Mouse (Mus musculus): Measurements from ENCODE around the gene Cd274.

The Cd274 gene

DNA sequence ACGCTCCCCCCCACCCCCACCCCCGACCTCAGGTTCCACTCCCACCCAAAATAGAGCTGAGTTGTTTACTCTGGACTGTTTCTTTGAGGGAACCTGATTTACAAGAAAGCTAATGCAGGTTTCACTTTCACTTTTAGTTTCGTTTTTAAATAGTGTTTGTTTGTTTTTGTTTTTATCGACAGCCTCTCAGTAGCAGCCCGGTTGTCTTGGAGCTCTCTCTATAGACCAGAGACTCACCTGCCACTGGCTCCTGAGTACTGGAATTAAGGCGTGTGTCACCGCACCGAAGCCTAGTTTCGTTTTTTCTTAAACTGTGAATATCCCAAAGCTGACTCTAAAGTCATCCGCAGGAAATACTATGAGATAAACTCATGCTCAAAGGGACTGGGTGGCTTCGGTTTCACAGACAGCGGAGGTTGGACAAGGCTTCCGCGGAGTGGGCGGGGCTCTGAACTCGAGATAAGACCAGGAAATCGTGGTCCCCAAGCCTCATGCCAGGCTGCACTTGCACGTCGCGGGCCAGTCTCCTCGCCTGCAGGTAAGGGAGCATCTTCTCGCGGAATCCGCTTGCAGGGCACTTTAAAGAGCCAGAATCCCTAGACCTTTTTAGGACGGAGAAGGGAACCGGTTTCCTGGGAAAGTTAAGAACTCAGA lies at the start of gene Cd274, which contains the start of gene Plgrkt:
Cd274 (plus strand) TSS at position 487 of the 654 bp plus-strand sequence.
Plgrkt (minus strand) TSS at position 422 of the 654 bp plus-strand sequence.
- peak; percentile 80 for DNase-seq (ENCODE audit: low spot score)

DNA sequence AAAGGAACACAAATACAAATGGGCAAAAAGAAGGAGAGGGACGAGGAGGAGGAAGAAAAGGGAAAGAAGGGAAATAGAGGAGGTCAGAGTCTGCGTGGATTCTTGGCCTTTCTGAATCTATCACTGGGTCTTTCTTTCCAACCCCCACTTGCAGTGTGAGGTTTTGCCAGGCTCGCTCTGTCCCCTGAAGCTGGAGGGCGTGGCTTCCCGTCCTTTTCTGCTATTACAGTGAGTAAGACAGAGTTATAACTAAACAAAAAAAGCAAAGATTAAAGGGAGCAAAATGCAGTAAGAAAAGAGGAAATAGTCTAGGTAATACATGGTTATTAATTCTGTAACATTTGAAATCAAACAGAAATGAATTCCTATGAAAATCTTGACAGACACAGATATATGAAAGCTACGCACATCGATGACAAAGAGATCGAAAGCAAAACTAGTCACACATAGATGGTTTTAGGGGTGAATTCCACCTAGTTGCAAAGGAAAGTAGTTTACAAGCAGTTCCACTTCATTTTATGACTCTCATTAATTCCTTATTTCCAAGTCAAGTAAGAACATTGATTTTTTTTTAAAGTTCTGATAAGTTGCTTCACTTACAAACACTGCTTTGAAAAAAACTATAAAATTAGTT lies 43.7 kb upstream of the Cd274 start:
- no peak for DNase-seq (ENCODE audit: low spot score)

DNA sequence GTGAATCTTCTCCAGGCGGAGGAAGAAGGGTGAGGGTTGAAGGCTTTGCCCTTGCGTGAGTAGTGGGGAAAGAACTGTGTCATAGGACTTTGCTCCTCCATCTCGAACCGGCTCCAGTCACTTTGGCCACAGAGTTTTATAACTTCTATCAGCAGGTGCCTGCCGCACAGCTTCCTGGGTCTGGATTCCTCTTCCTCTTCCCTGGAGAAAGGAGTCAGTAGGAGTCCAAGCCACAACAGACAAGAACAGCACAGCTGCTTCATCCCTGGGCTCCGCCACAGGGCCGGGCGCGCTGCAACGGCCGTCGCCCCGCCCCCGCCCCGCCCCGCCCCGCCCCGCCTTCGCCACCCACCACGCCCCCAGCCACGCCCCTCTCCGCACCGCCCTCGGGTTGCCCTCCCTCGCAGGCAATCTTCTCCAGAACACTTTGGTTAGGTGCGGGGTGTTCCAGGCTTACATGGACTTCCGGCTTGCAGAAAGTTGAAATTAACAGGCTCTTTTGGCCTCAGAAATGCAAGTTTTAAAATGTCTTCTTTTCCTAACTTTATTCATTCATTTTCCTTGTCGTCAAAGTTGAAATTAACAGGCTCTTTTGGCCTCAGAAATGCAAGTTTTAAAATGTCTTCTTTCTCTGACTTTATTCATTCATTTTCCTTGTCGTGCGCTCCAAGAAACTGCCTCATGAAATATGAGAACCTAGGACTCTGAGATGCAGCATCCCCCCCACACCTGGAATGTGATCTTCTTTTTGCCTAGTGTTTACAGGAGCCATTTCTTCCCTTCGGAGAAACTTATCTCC lies 42.0 kb upstream of the Cd274 start, which contains the start of gene Insl6:
Insl6 (minus strand) TSS at position 304 of the 799 bp plus-strand sequence.
- peak; percentile 92 for DNase-seq (ENCODE audit: low spot score)

DNA sequence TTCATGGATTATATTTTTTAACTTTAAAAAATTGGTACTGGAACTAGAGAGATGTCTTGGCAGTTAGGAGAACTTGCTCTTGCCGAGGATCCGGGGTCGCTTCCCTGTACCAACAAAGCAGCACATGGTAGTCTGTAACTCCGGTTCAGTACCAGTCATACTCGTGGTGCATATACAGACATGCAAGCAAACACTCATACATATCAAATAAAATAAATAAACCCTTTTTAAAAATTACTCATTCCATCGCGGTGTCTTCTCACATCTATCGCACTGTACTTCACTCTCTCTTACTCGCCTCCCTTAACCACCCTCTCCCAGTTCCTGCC lies 41.4 kb upstream of the Cd274 start:
- DNase-seq (ENCODE audit: low spot score), result no peak

DNA sequence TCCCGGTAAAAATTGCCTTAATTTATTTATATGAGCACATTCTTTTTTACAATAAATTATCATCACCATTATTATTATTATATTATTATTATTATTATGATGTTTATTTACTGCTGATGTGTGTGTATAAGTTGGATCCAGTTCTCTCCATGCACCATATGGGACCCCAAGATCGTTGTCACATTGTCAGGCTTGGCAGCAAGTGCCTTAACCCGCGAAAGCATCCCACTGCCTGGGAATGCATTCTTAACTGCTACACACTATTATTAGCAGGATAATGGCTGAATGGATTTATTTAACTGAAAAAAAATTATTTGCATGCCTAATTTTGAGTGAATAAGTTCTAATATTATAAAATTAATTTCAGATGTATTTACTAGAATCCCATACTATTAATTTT lies 40.9 kb upstream of the Cd274 start:
- no peak for DNase-seq (ENCODE audit: low spot score)

- DNase-seq (ENCODE audit: low spot score), result no peak
Observed at GRCm38 (mm10) chr19:29326822-29327552, 40.3 kb upstream of the Cd274 start.

- peak; percentile 58 for DNase-seq (ENCODE audit: low spot score)
Observed at GRCm38 (mm10) chr19:29334068-29334745, 33.0 kb upstream of the Cd274 start, which contains the start of gene Rln1. TSS of gene Rln1 (minus strand) at chr19:29334670.

- no peak for DNase-seq (ENCODE audit: low spot score)
Observed at GRCm38 (mm10) chr19:29336624-29337023, 30.6 kb upstream of the Cd274 start.

DNA sequence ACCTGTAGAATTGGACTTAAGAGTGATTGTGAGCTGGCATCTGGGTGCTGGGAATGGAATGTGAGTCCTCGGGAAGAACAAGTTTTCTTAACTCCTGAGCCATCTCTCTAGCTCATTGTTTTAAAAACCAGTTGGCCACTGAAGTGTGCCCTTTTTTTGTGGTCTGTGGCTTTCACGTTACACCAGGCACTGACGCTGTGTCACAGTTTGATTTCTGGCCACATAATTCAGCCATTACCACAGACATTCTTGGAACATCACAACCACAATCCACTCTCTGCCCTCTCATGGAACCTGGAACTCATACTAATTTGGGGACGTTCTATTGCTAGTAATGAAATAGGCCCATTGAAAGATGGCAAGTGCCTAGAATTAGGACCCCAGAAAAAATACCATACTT lies 26.2 kb upstream of the Cd274 start:
- DNase-seq (ENCODE audit: low spot score), result no peak

DNA sequence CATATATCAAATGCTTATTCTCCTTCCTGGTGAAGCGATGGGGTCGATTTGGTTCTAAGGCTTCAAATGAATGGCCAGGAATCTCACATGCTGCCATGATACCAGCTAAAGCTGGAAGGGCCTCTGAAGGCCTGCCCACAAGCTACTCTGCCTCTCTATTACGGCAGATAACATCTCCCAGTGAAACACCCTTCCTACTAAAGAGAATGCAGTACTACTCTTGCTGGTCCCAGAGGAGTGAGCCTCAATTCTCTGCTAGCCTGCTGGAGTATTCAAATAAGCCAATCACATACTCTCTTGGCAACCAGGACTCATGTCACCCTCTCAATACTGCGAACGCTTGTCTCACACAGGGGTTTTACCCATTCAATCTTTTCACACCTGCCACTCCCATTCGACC lies 25.0 kb upstream of the Cd274 start:
- no peak for DNase-seq (ENCODE audit: low spot score)

DNA sequence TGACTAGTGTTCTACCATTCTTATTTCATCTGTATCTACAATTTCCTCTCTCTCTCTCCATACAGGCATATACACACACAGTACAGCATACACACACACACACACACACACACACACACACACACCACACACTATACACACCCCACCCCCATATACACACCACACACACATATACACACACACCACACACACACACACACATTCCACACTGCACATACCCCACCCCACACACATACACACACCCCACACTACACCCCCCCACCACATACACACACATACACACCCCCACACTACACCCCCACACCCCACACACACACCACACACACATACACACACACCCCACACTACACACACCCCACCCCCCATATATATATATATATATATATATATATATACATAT lies 22.4 kb upstream of the Cd274 start:
- no peak for DNase-seq (ENCODE audit: low spot score)

DNA sequence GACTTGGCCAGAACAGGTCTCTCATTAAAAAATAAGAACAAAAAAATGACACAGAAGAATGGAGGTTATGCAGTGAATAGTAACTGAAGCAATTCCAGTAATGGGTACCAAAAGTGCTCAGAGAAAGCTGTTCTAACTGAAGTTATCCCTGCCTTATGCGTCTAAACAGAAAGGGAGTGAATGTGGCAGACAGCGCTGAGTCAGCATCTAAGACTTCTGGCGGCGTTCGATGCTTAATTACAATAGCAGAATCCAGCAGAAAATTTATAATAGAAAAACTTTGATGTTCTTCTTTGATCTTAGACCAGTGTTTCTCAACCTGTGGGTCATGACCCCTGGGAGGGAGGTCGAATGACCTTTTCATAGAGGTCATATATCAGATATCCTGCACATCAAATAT lies 21.6 kb upstream of the Cd274 start:
- DNase-seq (ENCODE audit: low spot score), result no peak

- DNase-seq (ENCODE audit: low spot score), result no peak
Observed at GRCm38 (mm10) chr19:29350991-29351390, 16.3 kb upstream of the Cd274 start.

- peak; percentile 96 for DNase-seq (ENCODE audit: low spot score)
Observed at GRCm38 (mm10) chr19:29354895-29355877, 12.1 kb upstream of the Cd274 start.

GRCm38 (mm10) chr19:29356281-29356680 lies 11.0 kb upstream of the Cd274 start:
- no peak for DNase-seq (ENCODE audit: low spot score)

- DNase-seq (ENCODE audit: low spot score), result no peak
Observed at GRCm38 (mm10) chr19:29360251-29360650, 7.0 kb upstream of the Cd274 start.

- DNase-seq (ENCODE audit: low spot score), result peak; percentile 89
Observed at GRCm38 (mm10) chr19:29361468-29362130, 5.7 kb upstream of the Cd274 start.

- no peak for DNase-seq (ENCODE audit: low spot score)
Observed at GRCm38 (mm10) chr19:29362173-29362930, 4.9 kb upstream of the Cd274 start.

GRCm38 (mm10) chr19:29363557-29363956 lies 3.7 kb upstream of the Cd274 start:
- DNase-seq (ENCODE audit: low spot score), result no peak
